Mouse (Mus musculus) T-helper 17 cell (primary cell): ENCODE results near the gene Rgs3.

Experiments
- in situ Hi-C, 2 experiments: fragments of 300-600 bp; cut with MboI, MseI; formaldehyde crosslinking; loops; 1 replicate in 1 of 2; 2 replicates in 1 of 2; pipeline ENCODE4 v1.15.1; 2025; ENCODE audit warnings: high pct_unique_total_duplicates in 2 of 2

Gene Rgs3

DNA sequence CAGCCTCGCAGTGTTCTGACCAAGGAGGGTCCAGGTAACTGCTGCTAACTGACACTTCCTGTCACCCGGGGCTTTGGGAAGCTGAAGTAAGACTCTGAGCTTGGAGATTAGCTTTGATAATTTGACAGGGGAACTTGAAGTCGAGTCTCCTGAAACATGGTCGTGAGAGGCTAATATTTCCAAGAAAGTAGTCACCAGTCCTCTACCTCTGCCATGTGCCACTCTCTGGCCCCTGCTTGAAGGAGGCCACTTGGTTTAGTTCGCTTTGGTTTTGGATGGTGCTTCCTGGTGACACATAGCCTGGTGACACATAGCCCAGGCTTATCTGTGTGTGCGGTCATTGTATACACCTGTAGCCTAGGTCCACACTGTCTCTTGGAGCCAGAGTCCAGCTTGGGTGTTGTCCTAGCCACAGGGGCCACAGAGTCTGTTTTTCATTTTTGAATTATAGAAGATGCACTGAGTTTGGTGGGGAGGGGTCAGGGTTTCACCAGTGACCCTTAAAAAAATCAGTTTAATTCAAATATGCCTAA lies at the start of gene Rgs3:
Gene Rgs3, plus strand, starts transcription at position 51 of the 533 bp plus-strand sequence.
- in situ Hi-C loops, result loop anchor here (5.0 kb wide), 5 partner anchors 67 to 202 kb away; no protein-coding TSS in a partner anchor

DNA sequence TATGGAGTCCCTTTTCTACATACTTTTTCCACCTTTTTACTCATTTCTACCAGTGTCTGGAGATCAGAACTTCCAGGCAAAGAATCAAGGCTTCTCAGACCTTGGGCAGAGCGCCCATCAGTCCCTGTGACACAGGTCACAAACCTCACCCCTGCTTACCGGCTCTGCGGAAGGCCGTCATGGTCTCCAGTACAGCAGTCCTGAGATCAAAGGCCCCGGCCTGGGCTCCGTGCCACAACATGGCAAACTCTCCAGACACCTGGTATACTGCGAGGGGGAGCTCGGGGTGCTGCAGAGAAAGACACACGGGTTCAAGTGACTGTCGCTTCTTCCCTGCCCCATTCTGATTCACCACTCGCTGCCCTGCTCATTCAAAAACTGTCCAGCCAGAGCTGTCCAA lies 49.7 kb upstream of the Rgs3 start:
- in situ Hi-C loops, result no loop called here

DNA sequence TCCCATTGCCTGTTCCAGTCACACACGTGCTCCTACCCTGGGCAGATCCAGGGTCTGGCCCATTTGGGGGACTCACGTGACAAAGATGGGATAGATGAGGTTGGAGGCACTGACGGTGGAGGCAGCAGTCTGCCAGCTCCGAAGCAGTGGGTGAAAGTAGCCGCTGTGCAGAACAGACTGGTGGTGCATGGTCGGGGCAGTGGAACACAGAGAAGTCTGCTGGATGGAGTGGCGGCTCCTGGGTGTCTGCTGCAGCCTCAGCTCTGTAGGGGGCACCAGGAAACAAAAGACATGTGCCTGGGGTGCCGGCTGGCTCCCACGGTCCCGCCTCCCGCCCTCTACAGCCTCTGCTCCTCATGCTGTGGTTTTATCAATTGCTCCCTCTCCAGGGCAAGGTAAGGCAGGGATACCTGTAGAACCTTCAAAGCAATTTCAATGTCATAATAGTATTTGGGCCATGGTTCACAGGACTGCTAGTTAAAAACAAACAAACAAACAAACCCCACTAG lies 45.6 kb upstream of the Rgs3 start:
- in situ Hi-C loops, result no loop called here

DNA sequence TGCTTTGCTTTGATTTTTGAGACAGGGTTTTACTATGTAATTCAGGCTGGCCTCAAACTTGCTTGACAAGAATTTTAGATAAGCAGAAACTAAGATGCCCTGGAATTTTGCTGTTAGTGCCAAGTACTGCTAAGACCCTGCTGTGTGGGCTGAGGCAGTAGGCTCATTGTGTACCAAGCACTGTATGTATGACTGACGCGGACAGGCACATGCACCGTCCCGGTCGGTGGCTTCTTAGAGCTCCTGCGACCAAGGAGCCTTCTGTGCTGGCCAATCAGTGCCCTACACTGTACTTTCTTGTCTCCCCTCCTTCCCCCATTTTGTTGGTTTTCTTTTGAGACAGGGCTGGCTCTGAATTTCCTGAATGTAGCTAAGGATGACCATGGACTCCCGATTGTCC lies 44.7 kb upstream of the Rgs3 start:
- in situ Hi-C loops, result no loop called here

DNA sequence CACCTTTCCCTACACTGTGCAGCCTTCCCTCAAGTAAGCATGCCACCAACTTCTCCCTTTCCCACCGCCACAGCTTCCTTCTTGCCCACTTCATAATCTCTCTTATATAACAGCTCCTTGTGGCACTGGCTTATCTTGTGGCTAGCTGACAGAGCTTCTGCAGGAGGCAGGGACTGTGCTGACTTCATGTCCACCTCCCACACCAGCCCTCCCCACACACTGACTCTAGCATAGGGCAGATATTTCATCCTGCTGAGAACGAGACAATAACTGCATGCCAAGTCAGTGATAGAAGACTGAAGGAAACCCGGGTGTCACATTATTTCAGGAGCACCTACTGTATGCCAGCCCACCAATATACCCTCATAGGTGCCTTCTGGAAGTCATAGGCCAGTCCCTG lies 44.2 kb upstream of the Rgs3 start:
- in situ Hi-C loops, result no loop called here

DNA sequence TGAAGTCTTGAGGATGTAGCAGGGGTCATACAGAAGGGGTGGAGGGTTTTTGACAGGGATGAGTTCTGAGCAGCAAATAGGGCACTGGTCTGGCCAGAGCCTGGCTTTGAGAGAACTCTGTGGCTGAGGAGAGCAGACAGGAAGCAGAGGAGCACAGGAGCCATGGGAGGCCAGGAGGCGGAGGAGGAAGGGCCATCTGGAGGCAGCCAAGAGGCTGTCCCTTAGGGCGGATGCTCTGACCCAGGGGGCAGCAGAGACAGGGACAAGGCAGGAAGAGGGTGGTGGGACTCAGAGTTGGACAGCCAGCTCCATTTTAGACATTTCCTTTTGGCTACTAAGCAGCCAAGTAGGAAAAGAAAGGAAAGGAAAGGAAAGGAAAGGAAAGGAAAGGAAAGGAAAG lies 43.6 kb upstream of the Rgs3 start:
- in situ Hi-C loops, result no loop called here

DNA sequence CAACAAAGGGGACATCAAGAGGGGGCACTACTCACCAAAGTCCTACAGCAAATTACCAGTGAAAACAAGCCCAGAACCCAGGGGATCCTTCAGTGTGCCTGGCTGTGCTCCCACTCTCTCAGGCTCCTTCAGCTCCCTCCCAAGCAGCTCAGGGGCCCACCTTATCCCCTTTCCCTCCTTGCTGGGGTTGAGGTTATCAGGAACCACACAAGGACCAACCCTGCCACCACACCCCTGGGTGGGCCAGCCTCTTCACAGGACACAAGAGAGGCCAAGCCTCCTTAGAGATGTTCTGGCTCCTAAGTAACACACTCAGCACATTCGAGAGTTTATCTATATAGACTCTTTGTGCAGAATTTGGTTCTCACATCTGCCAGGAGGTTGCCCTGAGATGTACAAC lies 43.1 kb upstream of the Rgs3 start:
- in situ Hi-C loops, result no loop called here

DNA sequence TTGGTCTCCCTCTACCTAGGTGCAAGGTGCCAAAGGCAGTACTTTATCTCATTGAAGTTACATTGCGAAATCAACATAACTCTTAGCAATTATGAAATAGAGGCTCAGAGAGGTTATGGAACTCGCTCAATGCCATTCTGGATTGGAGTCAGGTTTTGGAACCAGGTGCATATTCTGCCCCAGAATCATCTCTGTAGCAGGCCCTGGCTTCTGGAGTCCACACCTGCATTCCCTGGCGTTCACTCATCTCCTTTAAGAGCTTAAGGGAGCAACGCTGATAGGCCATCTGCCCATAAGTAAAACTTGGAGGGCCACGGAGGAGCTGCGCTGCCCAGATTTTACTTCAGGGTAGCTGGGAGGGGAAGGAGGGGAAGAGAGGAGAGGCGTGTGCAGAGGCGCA lies 42.6 kb upstream of the Rgs3 start:
- in situ Hi-C loops, result no loop called here

DNA sequence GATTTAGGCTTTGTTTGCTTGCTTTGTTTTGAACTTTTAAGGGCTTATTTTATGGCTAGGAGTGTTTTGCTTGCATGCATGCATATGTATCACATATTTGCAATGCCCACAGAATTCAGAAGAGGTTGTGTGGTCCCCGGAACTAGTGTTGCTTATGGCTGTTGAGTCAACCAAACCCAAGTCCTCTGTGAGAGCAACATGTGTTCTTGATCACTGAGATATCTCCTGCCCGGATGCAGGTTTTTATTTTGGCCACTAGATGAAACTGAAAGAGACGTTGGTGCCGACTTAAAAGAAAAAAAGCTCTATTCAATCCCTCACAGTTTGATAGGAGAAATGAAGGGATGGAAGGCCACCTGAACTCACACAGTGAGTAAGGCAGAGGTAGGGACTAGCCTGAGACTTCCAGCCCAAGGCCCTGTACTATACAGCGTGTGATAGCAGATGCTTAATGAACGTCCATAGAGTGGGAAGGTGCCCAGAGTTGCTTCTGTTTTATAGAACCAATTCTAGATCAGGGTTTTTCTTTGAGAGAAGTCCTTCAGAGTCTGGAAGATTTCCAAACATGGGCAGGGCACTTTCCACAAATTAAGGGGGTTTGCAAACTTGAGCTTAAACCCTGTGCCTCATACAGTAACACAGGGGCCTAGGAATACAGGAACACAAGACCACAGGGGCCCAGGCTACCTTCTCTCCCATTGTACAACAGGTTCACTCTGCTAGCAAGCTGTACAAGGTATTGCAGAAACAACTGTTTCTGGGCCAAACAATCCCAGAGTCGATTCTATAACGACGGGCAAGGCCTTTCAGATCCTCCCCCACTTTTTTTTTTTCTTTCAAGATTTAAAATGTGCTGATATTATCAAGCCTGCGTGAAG lies 41.9 kb upstream of the Rgs3 start:
- in situ Hi-C loops, result no loop called here

DNA sequence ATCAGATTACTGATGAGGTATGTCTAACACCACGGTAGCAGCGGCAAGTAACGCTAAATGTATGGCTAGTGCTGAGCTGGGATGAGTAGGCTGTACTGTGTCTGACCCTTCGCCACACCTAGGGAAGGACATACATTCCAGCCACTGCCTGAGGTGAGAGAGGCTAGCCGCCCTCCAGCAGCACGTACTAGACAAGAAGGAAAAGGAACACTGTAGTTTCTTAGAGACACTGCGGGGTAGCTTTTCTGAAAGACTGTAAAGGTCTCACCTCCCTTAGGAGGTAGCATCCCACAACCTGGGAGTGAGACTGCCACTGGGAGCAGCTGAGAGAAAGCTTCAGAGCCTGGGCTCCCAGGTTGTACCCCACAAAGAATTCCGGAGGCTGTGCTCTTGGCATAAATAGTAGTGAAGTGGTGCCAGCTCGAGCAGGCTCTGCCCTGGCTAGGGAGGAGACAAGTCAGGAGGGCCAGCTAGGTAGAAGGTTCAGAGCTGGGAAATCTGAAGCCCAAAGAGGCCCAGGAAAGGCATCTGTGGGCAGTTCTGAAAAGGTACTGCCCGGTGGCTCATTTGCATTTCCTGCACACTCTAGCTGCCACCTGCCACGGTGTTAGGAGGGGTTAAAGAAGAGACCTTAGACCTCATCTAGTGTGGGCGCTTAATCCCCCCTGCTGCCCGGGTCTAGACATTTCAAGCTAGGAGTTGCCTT lies 41.1 kb upstream of the Rgs3 start:
- in situ Hi-C loops, result no loop called here

DNA sequence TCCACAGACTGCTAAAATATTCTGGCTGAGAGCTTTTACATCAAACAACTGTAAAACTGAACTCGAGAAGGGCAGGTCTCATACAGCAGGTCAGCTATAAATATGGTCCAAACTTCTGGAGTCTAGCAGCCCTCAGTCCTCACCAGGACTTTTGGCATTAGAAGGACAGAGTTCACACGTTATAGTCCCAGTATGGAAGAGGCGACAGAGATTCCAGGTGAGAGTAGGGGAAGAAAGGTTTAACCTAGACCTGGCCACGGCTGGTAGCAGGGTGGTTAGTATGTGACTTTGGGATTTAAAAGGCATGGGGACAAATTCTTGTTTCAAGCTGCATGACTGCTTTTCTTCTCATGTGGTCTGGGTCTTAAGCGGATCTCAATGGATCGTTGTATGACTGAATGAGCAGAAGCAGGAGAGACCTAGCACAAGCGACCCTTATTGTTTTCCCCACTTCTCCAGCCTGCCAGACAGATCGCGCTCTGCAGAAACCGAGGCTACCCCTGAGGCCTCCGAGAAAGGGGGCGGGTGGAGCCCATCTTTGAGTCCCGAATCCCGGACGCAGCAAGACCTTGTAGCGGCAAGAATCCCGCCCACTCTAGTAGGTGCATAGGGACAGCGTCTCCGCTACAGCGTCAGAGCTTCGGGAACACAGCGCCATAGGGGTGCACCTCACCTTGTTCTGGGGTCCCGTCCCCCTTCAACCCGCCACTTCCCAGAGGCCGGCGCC lies 40.4 kb upstream of the Rgs3 start:
- in situ Hi-C loops, result no loop called here

DNA sequence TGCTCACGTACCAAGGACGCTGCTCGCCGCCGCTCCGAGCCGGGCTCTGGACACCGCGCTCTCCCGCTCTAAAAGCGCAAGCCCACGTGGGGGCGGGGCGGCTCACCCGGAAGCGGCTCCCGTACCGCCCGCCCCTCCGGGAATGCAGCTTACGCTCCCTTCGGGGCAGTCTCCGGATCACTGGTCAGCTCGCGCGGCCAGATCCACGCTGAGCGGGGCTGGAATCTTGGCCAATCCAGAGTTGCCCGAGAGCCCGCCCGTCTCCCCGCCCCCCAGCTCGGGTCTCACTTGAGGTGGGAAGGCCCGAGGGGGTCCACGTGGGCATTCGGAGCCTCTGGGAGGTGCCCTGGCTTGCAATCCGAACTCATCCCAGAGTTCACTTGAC lies 39.8 kb upstream of the Rgs3 start, which contains the start of gene Alad:
Gene Alad, minus strand, starts transcription at position 70 of the 385 bp plus-strand sequence.
- in situ Hi-C loops, result no loop called here

DNA sequence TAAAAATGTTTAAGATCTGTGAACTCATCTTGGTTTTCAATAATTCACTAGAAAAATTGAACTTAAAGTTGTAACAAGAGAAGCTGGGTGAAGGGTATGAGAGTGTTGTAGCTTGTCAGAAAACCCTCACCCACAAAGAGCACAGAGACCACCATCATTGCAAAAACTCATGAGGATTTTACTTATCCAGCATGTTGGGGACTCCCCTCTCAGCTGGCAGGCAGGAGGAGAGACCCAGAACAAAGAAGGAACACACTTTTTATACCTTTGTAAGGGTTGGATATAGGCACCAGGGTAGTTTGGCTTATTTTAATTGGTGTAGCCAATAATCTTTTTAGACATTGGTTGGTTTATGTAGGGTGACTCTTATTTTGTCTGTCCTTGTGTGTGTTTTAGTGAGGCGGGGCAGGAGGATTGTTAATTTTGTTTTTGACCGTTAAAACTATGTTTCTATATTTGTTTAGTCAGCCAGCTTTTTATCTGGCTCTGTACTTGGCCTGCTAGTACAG lies 38.7 kb upstream of the Rgs3 start:
- in situ Hi-C loops, result no loop called here

DNA sequence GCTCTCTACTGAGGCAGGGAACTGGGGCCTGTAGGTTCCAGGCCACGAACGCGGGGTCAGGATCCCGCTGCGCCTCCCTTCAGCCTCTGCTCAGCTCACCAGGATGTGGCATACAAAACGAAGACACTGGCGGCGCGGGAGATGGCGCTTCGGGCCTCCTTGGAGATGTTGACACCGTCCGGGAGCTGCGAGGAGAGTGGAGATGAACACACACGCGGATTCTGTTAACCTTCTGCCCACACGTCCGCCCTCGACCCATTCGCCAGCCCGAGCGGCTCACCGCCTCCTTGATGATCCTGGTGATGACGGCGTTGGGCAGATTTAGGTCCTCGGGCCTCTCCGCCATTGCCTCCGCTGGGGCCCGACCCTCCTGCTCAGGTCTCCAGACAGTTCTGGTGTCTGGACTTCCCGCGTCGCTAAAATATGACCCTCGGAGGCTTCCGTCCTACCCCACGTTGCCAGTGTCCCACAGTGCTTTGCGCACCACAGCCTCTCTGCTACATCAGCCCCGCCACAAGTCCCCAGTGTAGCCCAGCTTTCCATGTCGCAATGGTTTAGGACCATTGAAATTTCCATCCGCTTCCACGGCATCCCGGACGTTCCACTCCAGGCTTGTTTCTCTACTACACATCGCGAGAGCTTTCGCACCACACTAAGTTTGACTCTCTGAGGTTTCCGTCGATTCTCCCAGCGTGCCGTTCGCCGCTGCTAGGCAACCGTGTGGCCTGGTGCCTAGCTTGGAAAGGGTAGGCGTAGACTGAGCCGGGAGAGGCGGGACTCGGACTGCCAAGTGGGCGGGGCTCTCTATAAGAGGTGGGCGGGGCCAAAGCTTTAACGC lies 34.8 kb upstream of the Rgs3 start, which contains the start of the genes Pole3 and 4933430I17Rik:
Gene Pole3, minus strand, starts transcription at position 418 of the 838 bp plus-strand sequence.
Gene 4933430I17Rik, plus strand, starts transcription at position 719 of the 838 bp plus-strand sequence.
- in situ Hi-C loops, result no loop called here

DNA sequence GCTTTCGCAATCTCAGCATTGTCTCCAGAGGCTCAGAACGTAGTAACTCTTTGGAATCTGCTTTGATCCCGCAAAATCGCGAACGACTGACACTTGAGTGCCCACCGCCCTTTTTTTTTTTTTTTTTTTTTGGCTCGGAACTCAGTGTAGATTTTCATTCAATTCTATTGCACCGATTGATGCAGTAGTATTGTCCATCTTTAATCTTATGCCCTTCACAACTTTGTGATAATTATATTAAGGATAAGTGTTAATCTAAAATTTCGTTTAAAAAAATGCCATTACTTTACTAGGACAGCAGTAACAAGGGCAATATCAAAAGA lies 34.2 kb upstream of the Rgs3 start:
- in situ Hi-C loops, result no loop called here

DNA sequence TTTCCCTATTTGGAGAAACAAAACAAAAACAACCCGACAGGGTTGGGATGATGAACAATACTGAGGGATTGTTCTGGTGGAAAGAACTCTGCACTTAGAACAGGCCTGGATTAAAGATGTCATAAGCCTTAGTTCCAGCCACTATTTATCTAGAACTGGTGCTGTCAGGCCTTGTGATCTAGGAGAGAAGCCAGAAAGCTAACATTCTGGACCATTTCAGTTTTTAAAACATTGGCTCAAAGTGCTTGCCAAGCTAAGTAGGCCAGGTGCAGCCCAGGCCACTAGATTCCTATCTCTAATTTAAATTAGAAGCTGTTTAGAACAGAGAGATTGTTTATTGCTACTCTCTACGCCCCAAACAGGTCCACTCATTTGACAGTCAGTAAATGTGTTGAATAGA lies 33.4 kb upstream of the Rgs3 start:
- in situ Hi-C loops, result no loop called here

DNA sequence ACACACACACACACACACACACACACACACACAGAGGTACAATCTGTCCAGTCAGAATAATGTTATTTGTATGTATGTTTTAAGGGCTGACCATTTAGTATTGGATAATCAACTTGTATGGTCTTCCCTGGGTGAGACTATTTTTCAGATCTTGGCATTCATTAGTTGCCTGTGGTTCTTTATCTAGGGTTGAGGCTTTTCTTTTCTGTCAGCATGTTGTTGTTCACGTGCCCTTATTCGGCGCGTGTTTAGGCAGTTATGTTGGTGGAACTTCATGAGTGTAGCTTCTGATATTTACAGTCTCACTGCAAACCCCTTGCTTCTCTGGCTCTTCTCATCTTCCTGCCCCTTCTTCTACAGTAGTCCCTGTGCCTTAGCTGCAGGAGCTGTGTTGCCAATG lies 32.0 kb upstream of the Rgs3 start:
- in situ Hi-C loops, result no loop called here

DNA sequence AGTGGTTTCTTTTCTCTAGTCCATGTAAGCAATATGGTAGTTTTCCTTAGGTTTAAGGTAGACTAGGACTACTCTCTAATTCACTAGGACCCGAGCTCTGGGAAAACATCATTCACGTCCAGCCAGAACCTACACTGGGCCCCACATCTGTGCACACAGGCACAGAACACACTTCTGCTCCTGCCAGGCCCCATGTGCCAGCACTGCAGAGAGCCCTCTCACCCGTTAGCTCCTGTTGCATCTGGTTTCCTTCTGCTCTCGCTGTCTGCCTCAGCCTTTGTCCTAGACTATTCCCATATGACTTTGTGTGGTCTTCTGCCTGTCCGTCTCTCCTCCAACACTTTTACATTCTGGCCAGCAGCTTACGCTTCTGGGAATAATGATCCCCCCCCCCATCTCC lies 25.9 kb upstream of the Rgs3 start:
- in situ Hi-C loops, result no loop called here

DNA sequence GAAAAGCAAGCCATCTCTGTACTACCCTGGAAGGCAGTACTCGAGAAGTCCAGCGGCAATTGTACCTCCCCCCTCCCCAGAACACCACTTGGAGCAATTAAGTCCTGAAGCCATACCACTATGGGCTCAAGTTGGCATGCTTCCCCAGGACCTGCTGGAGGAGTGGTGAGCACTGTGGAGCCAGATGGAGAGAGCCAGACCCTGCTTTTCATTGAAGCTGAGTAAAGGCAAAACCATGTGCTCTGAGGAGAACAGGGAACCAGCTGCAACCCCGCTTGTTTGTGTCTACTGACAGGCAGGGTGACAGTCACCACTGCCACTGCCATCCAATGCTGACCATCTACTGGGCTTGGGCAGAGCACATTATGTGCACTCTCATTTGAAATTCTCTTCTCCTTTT lies 17.8 kb upstream of the Rgs3 start:
- in situ Hi-C loops, result no loop called here

DNA sequence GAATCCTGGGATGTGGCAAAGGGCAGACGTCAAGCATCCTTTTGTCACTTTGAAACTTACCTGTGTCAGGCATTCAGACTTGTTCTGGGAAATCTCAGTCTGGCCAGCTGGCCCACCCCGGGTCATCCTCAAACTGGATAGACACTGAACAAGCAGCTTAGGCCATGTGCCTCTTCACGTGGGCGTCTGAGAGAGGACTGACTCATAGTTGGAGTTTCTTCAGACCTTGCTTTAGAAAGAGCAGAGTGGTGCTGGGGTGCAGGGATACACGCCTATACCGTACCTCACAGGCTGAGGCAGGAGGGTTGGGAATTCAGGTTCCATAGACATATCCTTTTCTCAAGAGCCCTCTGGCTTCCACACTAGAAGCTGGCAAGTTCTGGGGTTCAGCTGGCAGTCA lies 15.9 kb upstream of the Rgs3 start:
- in situ Hi-C loops, result no loop called here

DNA sequence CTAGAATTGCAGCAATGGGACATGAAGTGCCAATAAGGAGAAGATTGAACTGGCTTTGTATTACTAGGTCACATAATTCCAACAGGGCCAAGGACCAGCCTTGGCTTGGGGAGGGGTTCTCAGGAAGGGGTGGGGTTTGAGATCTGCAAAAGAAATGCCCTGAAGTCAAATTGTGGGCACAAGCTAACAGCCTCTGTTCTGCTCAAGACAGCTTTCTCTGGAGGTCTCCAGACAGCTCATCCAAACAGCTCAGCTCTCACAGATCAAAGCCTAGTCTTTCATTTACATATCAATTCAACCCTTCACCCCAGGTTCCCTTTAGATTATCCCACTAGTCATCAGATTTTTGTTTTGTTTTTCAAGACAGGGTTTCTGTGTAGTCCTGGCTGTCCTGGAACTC lies 14.8 kb upstream of the Rgs3 start:
- in situ Hi-C loops, result no loop called here
